Mouse (Mus musculus) heart, postnatal 36 days (tissue): ENCODE data around the gene Ncor2. TPM values are rescaled to one million over a fixed set of nuclear protein-coding genes. Genes with fewer than 3 reads are reported as not detected.

Experiments used
- DNase-seq, 2 experiments: peaks; one replicate each; pipeline ENCODE4 v3.0.0; 2021 to 2022
- intact Hi-C: fragments of 180-260 bp; cut with DNase I; formaldehyde crosslinking; loops from one replicate; pipeline ENCODE4 v1.15.1; 2025
- total RNA-seq, 2 experiments: library from RNA; stranded (reverse); gene quantifications; 2 replicates each; pipeline ENCODE4 v1.2.3; 2021

Gene Ncor2
- total RNA-seq, 2 experiments from 2014 or later = 70.5 to 74.8 TPM

- intact Hi-C loops = no loop called here
These were observed 44.1 kb downstream of the Ncor2 start for GRCm38 (mm10) chr5:125134795-125135468.

GRCm38 (mm10) chr5:125134391-125134790 is 44.6 kb downstream of the Ncor2 start:
- DNase-seq = peak in 1 of 2 experiments; percentile 50
- intact Hi-C loops = no loop called here

More at GRCm38 (mm10) chr5:125134795-125135468, 44.1 kb downstream of the Ncor2 start:
- peak; percentile 58 to 70 for DNase-seq

GRCm38 (mm10) chr5:125133651-125134050 is 45.4 kb downstream of the Ncor2 start:
- DNase-seq = no peak
- intact Hi-C loops = no loop called here

- intact Hi-C loops = no loop called here
- no peak for DNase-seq
These were observed 46.3 kb downstream of the Ncor2 start for GRCm38 (mm10) chr5:125132566-125133260.

GRCm38 (mm10) chr5:125132069-125132468 is 47.0 kb downstream of the Ncor2 start:
- no peak for DNase-seq
- intact Hi-C loops = no loop called here

GRCm38 (mm10) chr5:125130406-125130805 is 48.6 kb downstream of the Ncor2 start:
- no peak for DNase-seq
- intact Hi-C loops = no loop called here

- DNase-seq = no peak
- intact Hi-C loops = loop anchor here (5.0 kb wide), 1 partner anchor 48 kb away; the partner anchor contains the start of gene Ncor2
These were observed 50.1 kb downstream of the Ncor2 start for GRCm38 (mm10) chr5:125128939-125129385.

- intact Hi-C loops = loop anchor here (5.0 kb wide), 1 partner anchor 49 kb away; the partner anchor contains the start of gene Ncor2
- DNase-seq = no peak
These were observed 51.1 kb downstream of the Ncor2 start for GRCm38 (mm10) chr5:125127920-125128319.

GRCm38 (mm10) chr5:125127426-125127825 is 51.6 kb downstream of the Ncor2 start:
- intact Hi-C loops = loop anchor here (5.0 kb wide), 1 partner anchor 50 kb away; the partner anchor contains the start of gene Ncor2
- peak in 1 of 2 experiments; percentile 29 for DNase-seq

GRCm38 (mm10) chr5:125125966-125126464 is 53.0 kb downstream of the Ncor2 start:
- intact Hi-C loops = loop anchor here (5.0 kb wide), 1 partner anchor 51 kb away; the partner anchor contains the start of gene Ncor2

GRCm38 (mm10) chr5:125125219-125125618 is 53.8 kb downstream of the Ncor2 start:
- peak in 1 of 2 experiments; percentile 46 for DNase-seq
- intact Hi-C loops = loop anchor here (5.0 kb wide), 1 partner anchor 52 kb away; the partner anchor contains the start of gene Ncor2

More at GRCm38 (mm10) chr5:125125966-125126464, 53.0 kb downstream of the Ncor2 start:
- no peak for DNase-seq

- intact Hi-C loops = no loop called here
- DNase-seq = no peak
These were observed 55.0 kb downstream of the Ncor2 start for GRCm38 (mm10) chr5:125124002-125124401.

GRCm38 (mm10) chr5:125123206-125123605 is 55.8 kb downstream of the Ncor2 start:
- intact Hi-C loops = no loop called here
- DNase-seq = no peak

GRCm38 (mm10) chr5:125122546-125122945 is 56.5 kb downstream of the Ncor2 start:
- intact Hi-C loops = no loop called here
- DNase-seq = no peak

GRCm38 (mm10) chr5:125122049-125122448 is 57.0 kb downstream of the Ncor2 start:
- intact Hi-C loops = no loop called here
- DNase-seq = no peak

- intact Hi-C loops = no loop called here
- no peak for DNase-seq
These were observed 58.3 kb downstream of the Ncor2 start for GRCm38 (mm10) chr5:125120517-125121303.

GRCm38 (mm10) chr5:125117238-125117637 is 61.8 kb downstream of the Ncor2 start:
- no peak for DNase-seq
- intact Hi-C loops = no loop called here

GRCm38 (mm10) chr5:125113029-125113428 is 66.0 kb downstream of the Ncor2 start:
- no peak for DNase-seq
- intact Hi-C loops = no loop called here

GRCm38 (mm10) chr5:125112588-125112987 is 66.4 kb downstream of the Ncor2 start:
- intact Hi-C loops = no loop called here
- DNase-seq = no peak

- peak; percentile 58 to 66 for DNase-seq
- intact Hi-C loops = no loop called here
These were observed 67.9 kb downstream of the Ncor2 start for GRCm38 (mm10) chr5:125111137-125111536.
